In genomic region chr4:138210116-138210515, GRCm38 (mm10) we compare ENCODE assay signal across 25 mouse cellular contexts. TPM values are rescaled to one million over a fixed set of nuclear protein-coding genes. Genes with fewer than 3 reads are reported as not detected.
"Had no signal": no experiment of that assay in that cellular context is flagged by ENCODE, and none has a peak within 500 bp of the region (broad histone marks: within the 10 kb centered on the region; RNA-seq: fewer than 3 reads in every experiment).

No protein-coding gene starts in this region.

- H3K27me3 ChIP-seq: limb, embryonic 13.5 days; liver, embryonic 12.5 days; liver, embryonic 15.5 days; midbrain, embryonic 12.5 days; midbrain, embryonic 15.5 days; neural tube, embryonic 13.5 days had no signal

- H3K4me3 ChIP-seq: layer of hippocampus, adult 2 months; limb, embryonic 10.5 days; limb, embryonic 13.5 days; liver, embryonic 12.5 days; liver, embryonic 15.5 days; midbrain, embryonic 12.5 days; midbrain, embryonic 15.5 days; myocyte; neural tube, embryonic 13.5 days had no signal

- DNase-seq: kidney, adult 18-20 months; kidney, adult 9 months; kidney, postnatal 14 days; kidney, postnatal 4 days; layer of hippocampus, adult 9-11 months; liver; lung, adult 18-20 months; lung, postnatal 14 days; lung, postnatal 4 days; right cerebral cortex, adult 18-20 months; right cerebral cortex, postnatal 14 days; right cerebral cortex, postnatal 4 days; spleen, adult 18-20 months; thymus, adult 18-20 months; thymus, postnatal 4 days had no signal

- H3K27ac ChIP-seq: layer of hippocampus, adult 2 months; limb, embryonic 10.5 days; limb, embryonic 13.5 days; liver, embryonic 12.5 days; liver, embryonic 15.5 days; midbrain, embryonic 12.5 days; midbrain, embryonic 15.5 days; neural tube, embryonic 13.5 days had no signal

- H3K4me1 ChIP-seq: limb, embryonic 10.5 days; limb, embryonic 13.5 days; midbrain, embryonic 12.5 days; midbrain, embryonic 15.5 days; neural tube, embryonic 13.5 days had no signal

RNA-seq across cellular contexts. Expression of gene Kif17, which starts 40.1 kb away (rescaled TPM):
- total RNA-seq: neutrophil, adult 5-6 weeks had no signal
